Mouse (Mus musculus) CH12.LX (cell line): ENCODE measurements around the gene Rpl36a. TPM values are rescaled to one million over a fixed set of nuclear protein-coding genes. Genes with fewer than 3 reads are reported as not detected.

Source experiments
- DNase-seq: peaks from one replicate; pipeline ENCODE4 v3.0.0-alpha.2; 2013; ENCODE audit errors: extremely low read depth
- H3K27ac ChIP-seq: 2 replicates; pipeline ENCODE4 v1.5.1; 2012; ENCODE audit warnings: low read depth, mild to moderate bottlenecking, control low read depth, moderate library complexity; ENCODE audit not compliant: insufficient read depth
- H3K27me3 ChIP-seq: replicated peaks from 2 replicates; pipeline ENCODE3; 2012; ENCODE audit warnings: inconsistent platforms
- H3K36me3 ChIP-seq, 2 experiments: replicated peaks in 1 of 2; 2 replicates each; pipeline versions ENCODE3 to v1.6.1; 2012; ENCODE audit warnings: inconsistent platforms in 1 of 2, low read length in 1 of 2, mild to moderate bottlenecking in 1 of 2, mixed read lengths in 1 of 2, moderate library complexity in 1 of 2; ENCODE audit not compliant: control insufficient read depth in 1 of 2, insufficient read depth in 1 of 2
- H3K4me1 ChIP-seq, 2 experiments: 2 replicates each; pipeline ENCODE4 v1.6.1; 2012; ENCODE audit warnings: inconsistent platforms in 1 of 2, moderate library complexity in 1 of 2; ENCODE audit not compliant: insufficient read depth in 2 of 2, control insufficient read depth in 1 of 2
- H3K4me2 ChIP-seq: 2 replicates; pipeline ENCODE4 v1.6.1; 2012; ENCODE audit warnings: low read depth, mild to moderate bottlenecking, control low read depth; ENCODE audit not compliant: poor library complexity, insufficient read depth, severe bottlenecking
- H3K4me3 ChIP-seq, 3 experiments: fragments of 150-350 bp in 1 of 3; sonication (generic) in 1 of 3; replicated peaks in 1 of 3; 2 replicates each; pipeline versions ENCODE3 to v1.5.1; 2011 to 2012; ENCODE audit warnings: low read depth in 2 of 3, low read length in 2 of 3, mild to moderate bottlenecking in 2 of 3, moderate library complexity in 2 of 3, control low read depth in 1 of 3, improper control_type of control experiment in 1 of 3, inconsistent platforms in 1 of 3, mixed read lengths in 1 of 3; ENCODE audit not compliant: poor library complexity in 1 of 3
- H3K79me2 ChIP-seq: replicated peaks from 2 replicates; pipeline ENCODE4 v1.6.1; 2012; ENCODE audit warnings: mild to moderate bottlenecking, moderate library complexity; ENCODE audit not compliant: control insufficient read depth, poor library complexity, insufficient read depth, severe bottlenecking; ENCODE audit errors: extremely low read depth
- H3K9ac ChIP-seq: 2 replicates; pipeline ENCODE4 v1.6.1; 2012; ENCODE audit warnings: low read depth, mild to moderate bottlenecking, control low read depth, moderate library complexity; ENCODE audit not compliant: insufficient read depth
- H3K9me3 ChIP-seq: replicated peaks from 2 replicates; pipeline ENCODE3; 2012; ENCODE audit warnings: low read length, inconsistent platforms, mixed read lengths
- BHLHE40 ChIP-seq: IDR thresholded peaks from 2 replicates; pipeline ENCODE4 v1.6.1; 2011; ENCODE audit warnings: mild to moderate bottlenecking, low read depth, low read length, improper control_type of control experiment
- CHD1 ChIP-seq: IDR thresholded peaks from 2 replicates; pipeline ENCODE4 v1.6.1; 2012; ENCODE audit warnings: low read depth, low read length, improper control_type of control experiment, inconsistent platforms
- CTCF ChIP-seq, 2 experiments: IDR thresholded peaks in 1 of 2; conservative IDR thresholded peaks in 1 of 2; 2 replicates each; pipeline ENCODE4 v1.5.1; 2011 to 2012; ENCODE audit warnings: low read depth in 2 of 2, low read length in 2 of 2, improper control_type of control experiment in 1 of 2, inconsistent platforms in 1 of 2, mild to moderate bottlenecking in 1 of 2, moderate library complexity in 1 of 2
- ELF1 ChIP-seq: IDR thresholded peaks from 2 replicates; pipeline ENCODE4 v1.6.1; 2014; ENCODE audit warnings: low read depth, mild to moderate bottlenecking, inconsistent platforms, low read length, improper control_type of control experiment
- EP300 ChIP-seq: IDR thresholded peaks from 2 replicates; pipeline ENCODE4 v1.6.1; 2011; ENCODE audit warnings: low read length, improper control_type of control experiment
- ETS1 ChIP-seq: conservative IDR thresholded peaks from 2 replicates; pipeline ENCODE4 v1.6.1; 2012; ENCODE audit warnings: low read depth, mild to moderate bottlenecking, inconsistent platforms, low read length, improper control_type of control experiment, moderate library complexity
- HCFC1 ChIP-seq: IDR thresholded peaks from 2 replicates; pipeline ENCODE4 v1.6.1; 2012; ENCODE audit warnings: low read depth, mild to moderate bottlenecking, inconsistent platforms, low read length, improper control_type of control experiment
- MAFK ChIP-seq: IDR thresholded peaks from 2 replicates; pipeline ENCODE4 v1.6.1; 2011; ENCODE audit warnings: low read length, improper control_type of control experiment; ENCODE audit not compliant: insufficient replicate concordance
- MAX ChIP-seq: IDR thresholded peaks from 2 replicates; pipeline ENCODE4 v1.6.1; 2011; ENCODE audit warnings: low read length, improper control_type of control experiment
- MAZ ChIP-seq: IDR thresholded peaks from 2 replicates; pipeline ENCODE4 v1.6.1; 2012; ENCODE audit warnings: low read depth, mild to moderate bottlenecking, inconsistent platforms, low read length, improper control_type of control experiment, moderate library complexity
- MEF2A ChIP-seq: IDR thresholded peaks from 2 replicates; pipeline ENCODE4 v1.6.1; 2014; ENCODE audit warnings: low read depth, mild to moderate bottlenecking, inconsistent platforms, low read length, improper control_type of control experiment, borderline replicate concordance
- MXI1 ChIP-seq: IDR thresholded peaks from 2 replicates; pipeline ENCODE4 v1.6.1; 2011; ENCODE audit warnings: mild to moderate bottlenecking, low read depth, low read length, improper control_type of control experiment
- NRF1 ChIP-seq: IDR thresholded peaks from 2 replicates; pipeline ENCODE4 v1.6.1; 2014; ENCODE audit warnings: low read depth, mild to moderate bottlenecking, inconsistent platforms, low read length, improper control_type of control experiment, moderate library complexity
- PAX5 ChIP-seq: IDR thresholded peaks from 2 replicates; pipeline ENCODE4 v1.6.1; 2012; ENCODE audit warnings: low read length, inconsistent platforms, mixed read lengths
- POLR2A ChIP-seq: IDR thresholded peaks from 2 replicates; pipeline ENCODE4 v1.6.1; 2011; ENCODE audit warnings: low read depth, mild to moderate bottlenecking, improper control_type of control experiment, low read length
- POLR2AphosphoS2 ChIP-seq: IDR thresholded peaks from 2 replicates; pipeline ENCODE4 v1.6.1; 2011; ENCODE audit warnings: low read depth, low read length, improper control_type of control experiment
- RAD21 ChIP-seq: IDR thresholded peaks from 2 replicates; pipeline ENCODE4 v1.6.1; 2011; ENCODE audit warnings: low read depth, mild to moderate bottlenecking, low read length, improper control_type of control experiment, moderate library complexity
- SIN3A ChIP-seq: IDR thresholded peaks from 2 replicates; pipeline ENCODE4 v1.6.1; 2012; ENCODE audit warnings: low read length, improper control_type of control experiment, inconsistent platforms
- SMC3 ChIP-seq: IDR thresholded peaks from 2 replicates; pipeline ENCODE4 v1.6.1; 2011; ENCODE audit warnings: low read depth, low read length, improper control_type of control experiment
- UBTF ChIP-seq: IDR thresholded peaks from 2 replicates; pipeline ENCODE4 v1.6.1; 2012; ENCODE audit warnings: low read depth, mild to moderate bottlenecking, inconsistent platforms, low read length, improper control_type of control experiment, moderate library complexity
- USF1 ChIP-seq: IDR thresholded peaks from 2 replicates; pipeline ENCODE4 v1.6.1; 2014; ENCODE audit warnings: low read depth, mild to moderate bottlenecking, inconsistent platforms, low read length, improper control_type of control experiment
- ZC3H11A ChIP-seq: IDR thresholded peaks from 2 replicates; pipeline ENCODE4 v1.6.1; 2012; ENCODE audit warnings: low read depth, mild to moderate bottlenecking, inconsistent platforms, low read length, improper control_type of control experiment
- ZMIZ1 ChIP-seq: IDR thresholded peaks from 2 replicates; pipeline ENCODE4 v1.6.1; 2012; ENCODE audit warnings: low read depth, mild to moderate bottlenecking, inconsistent platforms, low read length, improper control_type of control experiment
- dilution Hi-C: fragments of 300-500 bp; cut with MboI; formaldehyde crosslinking; loops from 2 replicates; pipeline ENCODE4 v1.14.3; 2020; ENCODE audit warnings: low sequenced_read_pairs; ENCODE audit not compliant: extremely low pct_unique_long_range_greater_than_20kb, extremely low pct_ligation_motif_present
- in situ Hi-C: fragments of 300-500 bp; cut with MboI; formaldehyde crosslinking; loops from 3 replicates; pipeline ENCODE4 v1.14.3; 2019; ENCODE audit warnings: low sequenced_read_pairs, low pct_ligation_motif_present, low pct_unique_long_range_greater_than_20kb, mixed read lengths
- polyA plus RNA-seq: library from polyadenylated mRNA; unstranded; fragments of >175 nt; gene quantifications from 2 replicates; pipeline ENCODE4 v1.2.1, GENCODE M21; 2012; ENCODE audit warnings: low read depth; ENCODE audit not compliant: insufficient read length
- total RNA-seq, 2 experiments: library from RNA; depleted of rRNA; stranded (reverse); fragments of 300-350 nt in 1 of 2; fragments of >200 nt in 1 of 2; gene quantifications; 2 replicates each; pipeline ENCODE4 v1.2.3; 2012 to 2014

The Rpl36a gene
- total and polyA plus RNA-seq, 3 experiments = 869 to 2,800 (median 2,352) TPM

- Histone ChIP-seq H3K27ac (no peak overlapping the region; the same call in 1 of the 2 replicates), H3K9ac (peak overlapping the region; percentile 86), H3K79me2 (peaks cover 24% of the 10 kb centered on the region), H3K9me3 (no peaks in the 10 kb centered on the region), H3K4me3 (peak overlapping the region; percentile 61 to 74 (median 71)), H3K27me3 (no peaks in the 10 kb centered on the region), H3K4me2 (no peak overlapping the region), H3K4me1 (peaks cover 3 to 10% of the 10 kb centered on the region in 2 experiments; a peak in 2 of 4 replicates), H3K36me3 (peaks cover 4 to 10% of the 10 kb centered on the region in 2 experiments)
- dilution Hi-C loops = no loop called here
- in situ Hi-C loops = loop anchor here (10.0 kb wide), 1 partner anchor 63 kb away; no protein-coding TSS in a partner anchor
- TF ChIP-seq MXI1 (peak; percentile 64), BHLHE40 (no peak), PAX5 (no peak), ZMIZ1 (no peak)
- no peak for DNase-seq
These were observed 16.1 kb downstream of the Rpl36a start for GRCm38 (mm10) chrX:134601380-134602120.

- in situ Hi-C loops (loop anchor here (10.0 kb wide), 1 partner anchor 55 kb away; no protein-coding TSS in a partner anchor), dilution Hi-C loops (no loop called here)
- Histone ChIP-seq H3K79me2 (no peaks in the 10 kb centered on the region), H3K9ac (no peak overlapping the region), H3K9me3 (no peaks in the 10 kb centered on the region), H3K27me3 (no peaks in the 10 kb centered on the region), H3K4me1 (peaks cover 0 to 4% of the 10 kb centered on the region in 2 experiments; a peak in 1 of 4 replicates), H3K27ac (no peak overlapping the region), H3K4me3 (no peak overlapping the region), H3K4me2 (no peak overlapping the region), H3K36me3 (peaks cover 9 to 12% of the 10 kb centered on the region in 2 experiments)
- no peak for DNase-seq
- peak; percentile 31 for TF ChIP-seq SMC3
- no peak for TF ChIP-seq USF1
- TF ChIP-seq EP300 = no peak
- TF ChIP-seq SIN3A = no peak
- TF ChIP-seq CTCF (conservative IDR thresholded peaks at IDR 0.05 in 1 of 2, IDR thresholded peaks at IDR 0.05 in 1 of 2; ENCODE audit: low read depth in 2 of 2, low read length in 2 of 2) = peak in 1 of 2 experiments; percentile 57; a peak in 2 of 4 replicates
- TF ChIP-seq RAD21 = peak; percentile 53
- TF ChIP-seq, all 38 proteins: peak for 3
These were observed 24.0 kb downstream of the Rpl36a start for GRCm38 (mm10) chrX:134609472-134609871.

GRCm38 (mm10) chrX:134610984-134611383 lies 25.5 kb downstream of the Rpl36a start:
- H3K4me2 ChIP-seq = no peak overlapping the region
- H3K27ac ChIP-seq = no peak overlapping the region
- no peaks in the 10 kb centered on the region for H3K9me3 ChIP-seq
- TF ChIP-seq MAZ = no peak
- TF ChIP-seq MAX = no peak
- TF ChIP-seq MEF2A = no peak
- TF ChIP-seq NRF1 = no peak
- TF ChIP-seq CHD1 = no peak
- TF ChIP-seq PAX5 = no peak
- TF ChIP-seq ELF1 = no peak
- no peak for TF ChIP-seq MXI1
- TF ChIP-seq ETS1 = no peak
- no peak for TF ChIP-seq USF1
- TF ChIP-seq RAD21 = no peak
- no peak for TF ChIP-seq POLR2AphosphoS2
- TF ChIP-seq POLR2A = no peak
- no peak for TF ChIP-seq UBTF
- TF ChIP-seq ZMIZ1 = no peak
- TF ChIP-seq HCFC1 = no peak
- TF ChIP-seq ZC3H11A = no peak
- no peak for TF ChIP-seq EP300
- no peak for TF ChIP-seq MAFK
- TF ChIP-seq, all 38 proteins: peak for 0
- H3K4me3 ChIP-seq = no peak overlapping the region
- H3K79me2 ChIP-seq = no peaks in the 10 kb centered on the region
- in situ Hi-C loops (no loop called here), dilution Hi-C loops (no loop called here)
- no peaks in the 10 kb centered on the region for H3K27me3 ChIP-seq
- no peak for DNase-seq
- no peak overlapping the region for H3K9ac ChIP-seq
- H3K4me1 ChIP-seq = peaks cover 0 to 4% of the 10 kb centered on the region in 2 experiments; a peak in 1 of 4 replicates
- peaks cover 8 to 9% of the 10 kb centered on the region in 2 experiments for H3K36me3 ChIP-seq
